Mouse (Mus musculus): Measurements from ENCODE around the gene Zcchc10.
"Not testable (repeated sequence)": the region's sequence is repeated elsewhere in the genome, so short reads cannot be mapped to it uniquely, and the experiment has no call there.

Zcchc10 gene

DNA sequence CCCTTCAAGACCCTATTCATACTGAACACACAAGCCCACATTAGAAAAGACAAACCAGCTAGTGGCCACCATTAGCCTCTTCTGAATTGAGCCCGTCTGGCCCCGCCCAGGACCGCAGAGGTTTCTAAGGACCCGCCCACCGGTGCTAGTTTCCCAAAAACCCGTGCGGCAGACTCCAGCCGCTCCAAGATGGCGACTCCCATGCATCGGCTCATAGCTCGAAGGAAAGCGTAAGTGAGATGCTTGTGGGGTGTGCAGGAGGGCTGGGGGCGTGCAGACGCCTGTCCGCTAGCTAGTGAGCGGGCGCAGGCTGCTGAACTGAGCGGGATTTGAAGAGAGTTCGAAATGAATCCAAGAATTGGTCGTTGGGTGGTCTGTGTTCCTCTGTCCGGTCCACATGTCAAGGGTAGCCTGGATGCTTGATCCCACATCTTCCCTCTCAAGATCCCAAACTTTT lies at the start of gene Zcchc10:
TSS of gene Zcchc10 (plus strand) at position 168 of the 457 bp plus-strand sequence.
- peak; percentile 92 for DNase-seq

GRCm38 (mm10) chr11:53275358-53275757 lies 49.1 kb upstream of the Zcchc10 start:
- DNase-seq, result no peak

DNA sequence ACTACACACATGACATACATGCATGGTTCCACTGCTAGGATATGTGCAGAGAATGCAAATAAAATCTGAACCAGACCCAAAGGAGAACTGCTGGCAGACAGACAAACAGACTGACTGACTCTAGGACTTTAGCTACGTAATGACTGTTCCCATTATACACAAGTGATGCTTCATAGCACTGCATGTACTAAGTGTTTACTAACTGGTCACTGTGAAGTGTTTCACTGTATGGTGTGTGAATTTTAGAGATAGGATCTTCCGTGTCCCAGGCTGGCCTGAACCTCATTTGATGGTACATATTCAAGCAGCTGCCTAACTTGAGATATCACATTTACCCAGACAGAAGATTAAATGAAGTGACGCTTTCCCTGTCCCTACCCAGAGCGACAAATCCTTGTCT lies 46.1 kb upstream of the Zcchc10 start:
- no peak for DNase-seq

DNA sequence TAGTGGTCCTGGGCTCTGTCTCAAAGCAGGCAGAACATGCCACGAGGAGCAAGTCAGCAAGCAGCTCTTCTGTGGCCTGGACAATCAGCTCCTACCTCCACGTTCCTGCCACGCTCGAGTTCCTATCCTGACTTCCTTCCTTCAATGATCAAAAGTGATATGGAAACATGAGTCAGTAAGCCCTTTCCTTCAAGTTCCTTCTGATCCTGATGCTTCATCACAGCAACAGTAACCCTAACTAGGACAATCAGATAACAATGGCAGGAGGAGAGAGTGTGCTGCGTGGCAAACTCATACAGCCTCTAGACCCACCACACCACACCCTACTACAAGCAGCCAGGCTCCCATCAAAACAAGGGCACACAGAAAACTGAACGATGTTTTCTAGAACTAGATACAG lies 38.6 kb upstream of the Zcchc10 start:
- no peak for DNase-seq

DNA sequence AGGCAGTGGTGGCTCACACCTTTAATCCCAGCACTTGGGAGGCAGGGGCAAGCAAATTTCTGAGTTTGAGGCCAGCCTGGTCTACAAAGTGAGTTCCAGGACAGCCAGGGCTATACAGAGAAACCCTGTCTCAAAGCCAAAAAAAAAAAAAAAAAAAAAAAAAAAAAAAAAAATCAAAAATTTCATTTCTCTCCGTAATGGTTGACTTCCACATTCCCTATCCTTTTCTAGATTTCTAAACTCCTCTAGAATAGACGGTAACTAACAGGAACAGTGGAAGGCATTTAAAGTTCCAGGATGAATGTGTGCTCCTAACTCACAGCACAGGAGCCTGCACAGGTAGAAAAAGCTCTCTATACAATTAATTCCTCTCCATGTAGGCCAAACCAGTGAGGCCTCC lies 34.3 kb upstream of the Zcchc10 start:
- DNase-seq, result not testable (repeated sequence)

- DNase-seq, result no peak
Observed at GRCm38 (mm10) chr11:53290871-53291270, 33.6 kb upstream of the Zcchc10 start.

- peak; percentile 7 for DNase-seq
Observed at GRCm38 (mm10) chr11:53294441-53294840, 30.0 kb upstream of the Zcchc10 start.

DNA sequence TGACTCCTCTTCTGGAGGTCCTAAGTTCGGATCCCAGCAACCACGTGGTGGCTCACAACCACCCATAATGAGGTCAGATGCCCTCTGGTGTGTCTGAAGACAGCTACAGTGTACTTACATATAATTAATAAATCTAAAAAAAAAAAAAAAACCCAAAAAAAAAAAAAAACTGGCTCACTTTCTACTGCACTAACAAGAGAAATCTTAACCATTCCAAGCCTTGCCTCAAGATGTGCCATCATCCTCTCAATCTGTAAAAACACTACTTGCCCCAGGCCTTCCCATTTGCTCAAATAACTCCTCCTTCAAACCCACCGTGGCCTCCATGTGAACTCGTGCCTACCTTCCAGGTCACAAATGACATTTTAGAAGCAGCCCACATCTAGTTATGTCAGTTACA lies 27.6 kb upstream of the Zcchc10 start:
- DNase-seq, result no peak

- DNase-seq, result no peak
Observed at GRCm38 (mm10) chr11:53297947-53298860, 26.3 kb upstream of the Zcchc10 start.

DNA sequence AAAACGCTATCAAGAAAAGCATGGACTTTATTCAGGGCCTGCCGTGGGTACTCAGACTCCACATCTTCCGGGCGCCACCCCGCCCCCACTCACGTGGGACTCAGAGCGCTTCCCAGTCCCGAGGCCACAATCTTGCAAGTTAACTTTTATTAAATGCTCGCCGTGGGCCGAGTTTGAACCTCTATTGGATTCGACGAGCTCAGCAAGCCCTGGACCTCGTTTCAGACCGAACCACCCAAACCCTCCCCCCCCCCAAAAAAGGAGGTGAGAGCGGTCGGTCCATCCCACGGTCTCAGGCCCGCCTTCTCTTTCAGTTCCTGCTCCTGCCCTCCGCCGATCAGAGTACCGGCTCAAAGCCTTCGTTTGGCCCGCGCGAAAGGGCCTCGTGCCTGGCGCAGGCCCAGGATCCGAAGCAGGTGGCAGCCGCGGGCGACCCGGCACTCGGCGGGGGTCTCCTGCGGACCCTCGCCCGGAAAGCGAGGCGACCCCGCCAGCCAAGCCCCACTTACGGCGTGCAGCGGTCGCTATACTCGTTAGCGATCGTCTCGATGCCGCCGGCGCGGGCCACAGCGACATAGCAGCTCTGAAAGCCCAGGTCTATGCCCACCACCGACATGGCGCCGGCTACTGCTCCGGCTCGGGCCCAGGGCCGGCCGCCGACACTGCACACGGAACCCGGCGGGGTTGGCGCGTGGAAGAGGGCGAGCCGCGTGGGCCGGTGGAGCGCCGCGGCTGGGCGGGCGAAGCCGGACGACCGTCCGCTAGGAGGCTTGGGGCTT lies 24.7 kb upstream of the Zcchc10 start:
- DNase-seq, result peak; percentile 71

- peak; percentile 96 for DNase-seq
Observed at GRCm38 (mm10) chr11:53300330-53301166, 23.9 kb upstream of the Zcchc10 start, which contains the start of gene Hspa4. Hspa4 (minus strand) TSS chr11:53300457.

DNA sequence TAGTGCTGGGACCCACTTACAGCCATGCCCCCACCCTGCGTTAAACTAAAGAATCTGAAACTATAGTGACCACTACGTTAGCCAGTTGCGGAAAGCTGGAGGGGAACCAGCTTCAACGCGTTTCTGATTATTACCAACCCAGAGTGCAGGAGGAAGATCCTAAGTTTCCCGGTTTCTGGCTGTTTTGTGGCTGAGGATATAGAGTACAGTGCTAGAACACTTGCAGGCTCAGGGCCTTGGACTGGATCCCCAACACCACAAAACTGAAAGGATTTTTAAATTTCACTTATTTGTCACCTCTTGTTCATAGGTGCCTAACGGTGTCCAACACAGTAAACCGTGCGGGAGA lies 23.3 kb upstream of the Zcchc10 start:
- peak; percentile 5 for DNase-seq

- no peak for DNase-seq
Observed at GRCm38 (mm10) chr11:53304044-53304840, 20.2 kb upstream of the Zcchc10 start.

DNA sequence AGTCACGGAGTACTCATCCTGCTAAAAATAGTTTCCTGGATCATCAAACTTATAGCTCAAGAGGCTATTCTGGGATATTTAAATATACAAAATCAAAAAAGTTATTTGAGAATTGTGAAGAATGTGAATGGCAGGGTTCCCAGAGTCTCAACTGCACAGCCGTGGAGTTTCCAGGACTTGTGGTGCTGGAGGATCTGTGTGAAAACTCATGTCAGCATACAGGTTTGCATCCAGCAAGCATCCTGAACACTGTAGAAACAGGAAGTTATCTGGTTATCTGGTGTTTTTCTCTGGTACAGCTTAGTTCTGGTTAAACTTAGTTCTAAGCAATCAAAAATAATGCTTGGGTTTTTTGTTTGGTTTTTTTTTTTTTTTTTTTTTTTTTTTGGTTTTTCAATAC lies 17.5 kb upstream of the Zcchc10 start:
- no peak for DNase-seq

GRCm38 (mm10) chr11:53307558-53308065 lies 16.9 kb upstream of the Zcchc10 start:
- no peak for DNase-seq

DNA sequence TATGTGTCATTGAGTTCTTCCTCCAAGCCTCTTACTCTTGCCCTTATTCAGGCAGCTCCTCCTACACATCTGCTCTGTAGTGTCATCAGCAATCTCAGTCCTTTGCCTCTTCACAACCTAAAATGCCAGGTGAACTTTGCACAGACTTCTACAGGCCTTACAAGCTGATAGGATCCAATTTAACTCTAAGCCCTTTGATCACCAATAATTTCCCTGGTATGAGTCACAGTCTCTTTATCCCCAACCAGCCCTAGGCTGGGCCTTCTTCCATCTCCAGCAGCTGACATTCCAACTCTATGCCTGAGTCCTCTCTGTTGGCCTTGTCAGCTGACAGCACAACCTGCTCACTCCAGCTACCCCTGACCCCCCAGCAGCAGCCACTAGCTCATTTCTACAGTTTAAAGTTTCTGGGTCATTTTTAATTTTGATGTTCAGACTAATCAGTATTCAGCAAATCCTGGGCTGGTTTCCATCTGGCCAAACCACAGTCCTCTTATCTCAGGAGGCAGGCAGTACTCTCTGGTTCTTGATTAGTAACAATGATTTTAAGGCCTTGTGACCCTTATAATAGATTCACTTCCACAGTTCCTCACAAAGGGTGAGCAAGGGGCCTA lies 16.1 kb upstream of the Zcchc10 start:
- peak; percentile 6 for DNase-seq

DNA sequence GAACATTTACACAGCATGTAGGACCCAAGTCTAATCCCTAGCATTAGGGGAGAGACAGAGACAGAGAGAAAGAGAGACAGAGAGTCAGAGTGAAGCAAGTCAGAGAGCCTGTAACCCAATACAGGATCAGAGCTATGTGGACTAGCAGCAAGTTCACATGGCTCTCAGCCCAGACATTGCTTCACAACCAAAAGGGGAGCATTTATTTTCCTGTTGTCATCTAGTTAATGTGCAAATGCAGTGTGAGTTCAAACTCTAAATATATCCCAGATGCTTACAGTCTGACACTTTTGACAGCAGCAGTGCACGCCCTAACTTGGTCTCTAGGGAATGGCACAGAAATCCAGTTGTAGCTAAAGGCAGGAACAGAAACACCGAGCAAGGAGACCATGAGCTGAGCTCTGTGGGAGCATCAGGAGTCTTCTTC lies 15.6 kb upstream of the Zcchc10 start:
- DNase-seq, result no peak

- DNase-seq, result no peak
Observed at GRCm38 (mm10) chr11:53311385-53311784, 13.1 kb upstream of the Zcchc10 start.

DNA sequence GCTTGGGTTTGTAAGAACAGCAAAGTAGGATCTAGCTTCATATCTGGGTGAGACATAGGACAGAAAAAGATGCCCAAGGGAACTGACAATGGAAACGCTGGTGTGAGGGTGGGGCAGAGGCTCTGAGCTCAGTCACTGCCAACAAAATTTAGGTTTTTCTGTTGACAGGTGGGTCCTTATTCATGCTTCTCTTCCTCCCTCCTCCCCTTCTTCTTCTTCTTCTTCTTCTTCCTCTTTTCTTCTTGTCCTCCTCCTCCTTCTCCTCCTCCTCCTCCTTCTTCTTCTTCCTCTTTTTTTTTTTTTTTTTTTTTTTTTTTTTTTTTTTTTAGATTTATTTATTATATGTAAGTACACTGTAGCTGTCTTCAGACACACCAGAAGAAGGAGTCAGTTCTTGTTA lies 11.7 kb upstream of the Zcchc10 start:
- DNase-seq, result not testable (repeated sequence)

DNA sequence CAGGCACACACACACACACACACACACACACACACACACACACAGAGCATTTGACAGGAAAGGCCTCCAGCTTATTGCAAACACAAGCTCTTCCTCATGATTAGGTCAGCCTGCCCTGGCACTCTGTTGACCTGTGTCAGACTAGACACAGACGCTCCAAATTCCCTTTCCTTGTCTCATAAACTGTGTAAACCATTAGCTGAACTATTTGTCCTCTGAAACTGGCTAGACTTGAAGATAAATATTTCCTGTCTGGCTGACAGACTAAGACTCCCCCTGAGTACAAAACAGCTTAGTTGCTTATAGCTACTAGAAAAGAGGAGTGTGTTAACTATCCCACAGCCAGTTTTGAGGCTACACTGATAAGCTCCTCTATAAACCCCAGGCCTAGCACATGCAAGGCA lies 9.7 kb upstream of the Zcchc10 start:
- peak; percentile 12 for DNase-seq

- no peak for DNase-seq
Observed at GRCm38 (mm10) chr11:53316996-53317395, 7.5 kb upstream of the Zcchc10 start.

Data from liver (tissue).